Mouse (Mus musculus) embryo, embryonic 10.5 days (tissue): ENCODE data around the gene Pomp.

Source experiments
- DNase-seq: peaks from one replicate; pipeline ENCODE4 v3.0.0-alpha.2; 2015; ENCODE audit warnings: low spot score

Gene Pomp

DNA sequence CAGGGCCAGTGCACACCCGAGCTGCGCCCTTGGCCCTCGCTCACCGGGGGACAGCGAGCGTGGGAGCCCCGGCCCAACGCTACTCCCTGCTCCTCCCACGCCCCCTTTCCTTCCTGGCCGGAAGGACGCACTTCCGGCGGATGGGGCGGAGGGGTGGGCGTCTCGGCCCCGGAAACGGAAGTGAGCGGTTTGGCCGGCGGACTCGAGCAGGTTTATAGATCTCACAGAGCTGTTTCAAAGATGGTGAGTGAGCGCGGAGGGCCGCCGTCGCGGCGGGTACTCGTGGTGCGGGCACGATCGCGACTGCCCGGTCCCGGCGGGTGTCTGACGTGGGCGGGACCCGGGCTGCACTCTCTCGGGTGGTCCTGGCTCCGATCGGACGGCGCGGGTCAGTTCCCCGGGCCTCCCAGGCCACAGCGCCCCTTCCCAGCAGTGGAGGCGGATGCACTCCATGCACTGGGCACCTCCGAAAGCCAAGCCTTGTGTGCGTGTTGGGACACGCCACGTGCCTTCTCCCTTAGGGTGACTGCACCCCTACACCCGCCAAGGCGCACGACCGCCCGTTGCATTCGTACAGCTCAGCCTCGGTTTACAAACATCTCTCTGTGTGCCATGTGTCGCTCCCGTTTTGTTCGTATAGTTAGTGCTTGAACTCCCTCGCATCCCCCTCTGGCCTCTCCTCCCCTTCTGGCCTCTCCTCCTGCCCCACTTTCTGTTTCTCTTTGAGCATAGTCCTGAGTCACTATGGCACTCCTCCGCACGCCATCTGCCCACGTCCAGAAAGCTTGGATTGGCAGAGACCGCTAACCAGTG, at the start of gene Pomp:
TSS of gene Pomp (plus strand) at position 13 of the 813 bp plus-strand sequence.
- peak; percentile 94 for DNase-seq

- no peak for DNase-seq
Observed at GRCm38 (mm10) chr5:147812255-147813040, 47.8 kb upstream of the Pomp start.

DNA sequence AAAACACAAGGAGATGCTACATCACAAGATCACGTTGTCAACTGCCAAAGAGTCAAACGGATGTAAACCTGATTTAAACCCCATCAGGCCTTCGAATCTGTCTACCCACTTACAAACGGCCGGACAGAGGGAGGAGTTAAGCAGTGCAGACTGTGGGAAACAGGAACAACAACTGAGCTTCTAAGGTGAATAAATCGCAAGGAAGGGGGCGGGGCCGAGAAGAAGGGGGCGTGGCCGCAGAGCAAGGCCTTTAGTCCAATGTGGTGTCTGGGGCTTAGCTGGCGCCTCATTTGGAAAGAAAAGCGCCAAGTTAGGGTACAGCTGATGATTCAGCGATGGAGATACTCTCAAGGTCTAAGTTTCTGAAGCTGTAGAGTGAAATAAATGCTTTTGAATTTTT, 45.3 kb upstream of the Pomp start:
- DNase-seq, result no peak

DNA sequence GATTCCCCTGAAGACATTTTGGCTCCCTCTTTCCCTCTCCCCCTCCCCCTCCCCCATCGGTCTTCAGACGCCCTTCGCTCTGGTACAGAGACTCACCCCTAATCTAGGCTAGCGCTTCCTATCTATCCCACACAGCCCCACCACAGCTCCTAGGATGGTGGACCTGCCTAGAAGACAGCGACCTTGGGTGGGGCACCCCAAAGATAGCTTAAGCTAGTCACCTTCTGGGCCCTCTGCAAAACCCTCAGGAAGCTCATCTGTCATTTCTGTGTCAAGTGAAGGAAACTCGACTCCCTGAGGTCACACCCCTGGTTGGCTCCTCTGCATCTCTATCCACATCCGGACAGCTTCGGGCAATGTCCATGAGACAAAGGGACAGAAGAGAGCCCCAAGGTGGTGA, 44.7 kb upstream of the Pomp start:
- DNase-seq, result no peak

- no peak for DNase-seq
Observed at GRCm38 (mm10) chr5:147816465-147816864, 43.8 kb upstream of the Pomp start.

DNA sequence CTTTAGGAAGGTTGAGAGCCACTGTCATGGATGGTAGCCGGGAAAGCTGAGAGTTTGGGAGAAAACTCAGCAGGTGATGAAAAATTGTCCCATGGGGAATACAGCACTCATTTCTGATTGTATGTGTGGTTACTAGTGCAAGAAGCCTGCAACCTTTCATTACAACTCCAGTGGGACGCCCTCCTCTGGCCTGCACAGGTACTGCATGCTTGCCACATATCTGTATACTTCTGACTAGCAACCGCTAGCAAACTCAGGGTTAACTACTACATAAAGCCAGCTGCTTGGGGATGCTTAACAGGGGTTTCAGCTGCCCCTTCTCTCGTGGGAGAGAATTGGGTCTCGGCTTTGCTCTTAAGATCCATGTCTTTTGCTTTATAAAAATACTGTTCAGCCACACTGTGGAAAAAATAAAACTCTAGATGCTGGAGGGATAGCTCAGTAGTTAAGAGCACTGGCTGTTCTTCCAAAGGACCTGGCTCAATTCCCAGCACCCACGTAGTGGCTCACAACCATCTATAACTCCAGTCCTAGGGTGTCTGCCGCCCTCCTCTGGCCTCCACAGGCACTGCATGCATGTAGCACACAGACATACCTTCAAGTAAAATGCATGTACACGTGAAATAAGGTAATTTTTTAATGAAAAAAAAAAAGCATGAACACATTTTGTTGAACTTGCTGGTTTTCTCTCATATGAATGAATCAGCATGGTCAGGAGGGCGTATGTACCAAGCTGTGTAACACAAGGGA, 42.3 kb upstream of the Pomp start:
- DNase-seq, result no peak

DNA sequence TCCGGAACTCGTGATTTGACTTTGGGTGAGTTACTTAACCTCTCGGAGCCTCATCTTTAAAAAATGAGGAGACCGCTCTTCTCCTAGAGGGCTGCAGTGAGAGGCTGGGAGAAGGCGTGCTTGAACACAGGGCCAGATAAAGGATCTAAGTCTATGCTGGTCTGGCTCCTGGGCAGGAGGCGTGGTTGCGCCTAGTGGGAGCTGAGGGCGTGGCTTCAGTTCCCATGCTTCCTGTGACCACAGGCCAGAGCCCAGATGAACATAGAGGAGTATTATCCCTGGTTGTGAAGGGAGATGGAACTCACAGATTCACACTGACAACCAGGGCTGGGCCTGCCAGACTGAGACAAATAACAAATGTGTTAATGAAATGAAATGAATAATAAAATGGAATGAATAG, 41.4 kb upstream of the Pomp start:
- no peak for DNase-seq

- DNase-seq, result no peak
Observed at GRCm38 (mm10) chr5:147819895-147820294, 40.4 kb upstream of the Pomp start.

DNA sequence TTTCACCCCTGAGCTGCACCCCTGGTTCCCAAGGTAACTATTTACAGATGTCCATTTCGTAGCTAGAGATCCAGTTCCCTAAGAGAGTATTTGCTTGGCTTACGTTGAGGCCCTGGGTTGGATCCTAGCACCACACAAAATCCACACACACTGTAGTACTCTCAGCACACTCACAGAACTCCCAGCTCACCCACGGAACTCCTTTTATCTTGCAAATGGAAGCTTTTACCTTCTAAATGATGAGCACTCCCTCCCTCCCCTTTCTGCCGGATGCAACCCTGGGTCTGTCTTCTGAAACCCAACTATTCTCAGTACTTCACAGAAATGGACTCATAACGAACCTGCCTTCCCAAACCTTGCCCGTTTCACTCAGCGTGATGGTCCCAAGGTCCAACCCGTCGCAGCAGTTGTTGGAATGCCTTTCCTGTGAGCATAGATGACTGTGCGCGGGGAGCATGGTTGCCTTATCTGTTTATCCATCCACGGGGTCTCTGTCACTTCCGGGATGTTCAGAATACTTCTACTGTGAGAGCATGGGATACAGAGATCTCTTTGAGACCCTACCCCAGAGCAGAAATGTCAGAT, 36.1 kb upstream of the Pomp start:
- DNase-seq, result no peak

DNA sequence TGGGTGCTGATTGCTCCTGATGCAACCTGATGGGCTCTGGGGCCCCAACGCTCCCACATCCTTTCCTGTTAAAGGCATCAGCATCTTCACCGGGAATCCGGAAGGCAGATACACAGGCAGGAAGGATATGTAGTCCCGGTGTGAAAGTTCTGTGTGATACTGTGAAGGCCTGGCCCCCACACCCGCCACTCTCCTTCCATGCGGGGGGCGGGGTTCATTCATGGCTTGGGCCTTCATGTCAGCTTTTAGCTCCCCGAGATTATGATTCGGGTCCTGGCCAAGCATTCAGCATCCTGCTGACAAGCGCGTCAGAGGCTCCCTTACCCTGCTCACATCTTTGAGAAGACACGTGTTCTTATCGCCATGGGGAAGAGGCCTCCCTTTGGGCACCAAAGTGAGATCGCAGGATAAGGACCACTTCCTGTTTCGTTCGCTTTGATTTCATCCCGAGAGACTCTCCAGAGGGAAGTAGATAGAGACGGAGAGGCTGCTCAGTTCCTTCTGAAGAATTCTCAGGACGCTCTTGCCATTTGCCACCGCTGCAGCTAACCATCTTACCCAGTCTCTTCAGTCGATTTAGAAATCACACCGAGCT, 34.8 kb upstream of the Pomp start:
- peak; percentile 14 for DNase-seq

- DNase-seq, result no peak
Observed at GRCm38 (mm10) chr5:147826091-147826490, 34.2 kb upstream of the Pomp start.

- DNase-seq, result peak; percentile 17
Observed at GRCm38 (mm10) chr5:147826546-147826945, 33.7 kb upstream of the Pomp start.

- no peak for DNase-seq
Observed at GRCm38 (mm10) chr5:147828846-147829245, 31.4 kb upstream of the Pomp start.

GRCm38 (mm10) chr5:147832842-147833241, 27.4 kb upstream of the Pomp start:
- DNase-seq, result peak; percentile 44

GRCm38 (mm10) chr5:147834841-147835500, 25.3 kb upstream of the Pomp start:
- peak; percentile 59 for DNase-seq

- no peak for DNase-seq
Observed at GRCm38 (mm10) chr5:147839418-147839817, 20.8 kb upstream of the Pomp start.

- no peak for DNase-seq
Observed at GRCm38 (mm10) chr5:147843340-147843739, 16.9 kb upstream of the Pomp start.

GRCm38 (mm10) chr5:147845319-147845718, 14.9 kb upstream of the Pomp start:
- DNase-seq, result no peak

- DNase-seq, result no peak
Observed at GRCm38 (mm10) chr5:147847361-147847760, 12.9 kb upstream of the Pomp start.

DNA sequence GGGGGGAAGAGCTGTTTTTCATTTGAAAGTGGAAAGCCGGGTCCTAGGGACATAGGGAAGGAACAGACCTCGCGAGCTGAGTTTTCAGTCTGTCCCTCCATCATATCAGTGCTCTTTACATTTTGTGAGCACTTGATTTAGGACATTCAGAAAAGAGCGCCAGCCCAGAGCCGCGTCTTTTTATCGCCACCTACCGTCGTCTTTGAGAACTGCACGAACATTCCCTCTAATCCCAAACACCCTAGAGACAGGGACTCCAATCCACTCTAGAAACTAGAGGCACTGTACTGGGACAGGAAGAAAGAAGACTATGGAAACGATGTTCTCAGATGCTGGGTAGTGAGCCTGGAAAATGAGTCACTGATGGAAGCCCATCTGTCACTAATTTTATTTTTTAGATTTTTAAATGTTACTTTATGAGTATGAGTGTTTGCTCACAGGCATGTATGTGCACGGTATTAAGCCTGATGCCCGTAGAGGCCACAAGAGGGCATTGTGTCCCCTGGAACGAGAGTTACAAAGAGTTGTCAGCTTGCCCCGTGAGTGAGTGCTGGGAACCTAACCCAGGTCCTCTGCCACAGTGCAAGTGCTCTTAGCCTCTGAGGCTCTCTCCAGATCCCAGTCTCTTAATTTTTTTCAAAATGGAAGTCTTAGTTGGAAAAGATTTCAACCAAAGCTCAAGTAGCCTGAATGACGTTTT, 11.9 kb upstream of the Pomp start:
- DNase-seq, result peak; percentile 90

DNA sequence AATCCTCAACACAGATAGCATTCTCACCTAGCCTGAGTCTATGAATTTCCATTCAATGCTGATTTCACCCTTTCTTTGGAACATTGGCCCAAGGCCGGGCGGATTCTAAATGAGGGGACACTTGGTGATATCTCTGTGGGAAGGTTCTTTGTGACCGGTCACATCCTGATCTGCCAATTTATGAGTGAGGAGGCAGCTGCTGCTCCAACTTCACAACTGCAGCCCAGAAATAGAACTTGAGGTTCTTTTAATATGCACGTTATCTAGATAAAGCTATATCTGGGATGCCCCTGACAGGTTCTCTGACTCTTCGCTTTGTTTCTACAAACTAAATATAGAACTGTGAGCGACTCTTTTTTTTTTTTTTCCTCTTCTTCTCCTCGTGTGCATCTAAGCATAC, 10.1 kb upstream of the Pomp start:
- no peak for DNase-seq
